Mouse (Mus musculus): Measurements from ENCODE around the gene Ap1b1. TPM values are rescaled to one million over a fixed set of nuclear protein-coding genes. Genes with fewer than 3 reads are reported as not detected.

Ap1b1 gene
- polyA plus RNA-seq, 1 experiment from 2014 or later = 58.6 TPM

- 18% methylated on average over 14 of the region's 14 CpGs for WGBS
- Histone ChIP-seq H3K4me3 (peak overlapping the region; percentile 2; the same call in 1 of the 2 replicates), H3K27ac (replicated peaks) (no peak overlapping the region), H3K9me3 (no peaks in the 10 kb centered on the region), H3K27me3 (replicated peaks; ENCODE audit: low read depth, poor library complexity, severe bottlenecking) (peaks cover 100% of the 10 kb centered on the region), H3K4me1 (peaks cover 86% of the 10 kb centered on the region), H3K36me3 (replicated peaks) (peaks cover 11% of the 10 kb centered on the region; the same call in 1 of the 2 replicates)
- DNase-seq (ENCODE audit: low spot score) = peak; percentile 56
These were observed 72.6 kb downstream of the Ap1b1 start for GRCm38 (mm10) chr11:5059230-5059629.

GRCm38 (mm10) chr11:5059704-5060156, 73.1 kb downstream of the Ap1b1 start:
- H3K27me3 ChIP-seq (replicated peaks; ENCODE audit: low read depth, poor library complexity, severe bottlenecking) = peaks cover 100% of the 10 kb centered on the region
- DNase-seq (ENCODE audit: low spot score) = peak; percentile 72
- H3K27ac ChIP-seq (replicated peaks) = no peak overlapping the region
- 8% methylated on average over 27 of the region's 27 CpGs for whole genome bisulfite sequencing
- peaks cover 90% of the 10 kb centered on the region for H3K4me1 ChIP-seq
- H3K36me3 ChIP-seq (replicated peaks) = peaks cover 11% of the 10 kb centered on the region; the same call in 1 of the 2 replicates
- H3K4me3 ChIP-seq = peak overlapping the region; percentile 2; the same call in 1 of the 2 replicates
- no peaks in the 10 kb centered on the region for H3K9me3 ChIP-seq

GRCm38 (mm10) chr11:5060756-5061412, 74.3 kb downstream of the Ap1b1 start:
- peak; percentile 51 for DNase-seq (ENCODE audit: low spot score)
- H3K9me3 ChIP-seq = no peaks in the 10 kb centered on the region
- H3K27ac ChIP-seq (replicated peaks) = peak overlapping the region; percentile 67; the same call in 1 of the 2 replicates
- WGBS = 47% methylated on average over 28 of the region's 28 CpGs
- peaks cover 87% of the 10 kb centered on the region for H3K4me1 ChIP-seq
- peaks cover 92% of the 10 kb centered on the region for H3K27me3 ChIP-seq (replicated peaks; ENCODE audit: low read depth, poor library complexity, severe bottlenecking)
- peak overlapping the region; percentile 58 for H3K4me3 ChIP-seq
- peaks cover 11% of the 10 kb centered on the region; the same call in 1 of the 2 replicates for H3K36me3 ChIP-seq (replicated peaks)

- Histone ChIP-seq H3K9me3 (no peaks in the 10 kb centered on the region), H3K27me3 (replicated peaks; ENCODE audit: low read depth, poor library complexity, severe bottlenecking) (peaks cover 85% of the 10 kb centered on the region), H3K4me3 (peak overlapping the region; percentile 58), H3K36me3 (replicated peaks) (peaks cover 11% of the 10 kb centered on the region; the same call in 1 of the 2 replicates), H3K27ac (replicated peaks) (peak overlapping the region; percentile 67), H3K4me1 (peaks cover 80% of the 10 kb centered on the region)
- WGBS = 1% methylated on average over 62 of the region's 62 CpGs
- DNase-seq (ENCODE audit: low spot score) = peak; percentile 88
These were observed 75.0 kb downstream of the Ap1b1 start for GRCm38 (mm10) chr11:5061413-5062139.

- peaks cover 72% of the 10 kb centered on the region for H3K4me1 ChIP-seq
- H3K4me3 ChIP-seq = peak overlapping the region; percentile 58
- no peak overlapping the region; the same call in 1 of the 2 replicates for H3K27ac ChIP-seq (replicated peaks)
- no peak for DNase-seq (ENCODE audit: low spot score)
- H3K9me3 ChIP-seq = no peaks in the 10 kb centered on the region
- H3K36me3 ChIP-seq (replicated peaks) = peaks cover 14% of the 10 kb centered on the region
- H3K27me3 ChIP-seq (replicated peaks; ENCODE audit: low read depth, poor library complexity, severe bottlenecking) = peaks cover 78% of the 10 kb centered on the region
- 9% methylated on average over 13 of the region's 13 CpGs for WGBS
These were observed 75.7 kb downstream of the Ap1b1 start for GRCm38 (mm10) chr11:5062326-5062725.

- Histone ChIP-seq H3K27ac (replicated peaks) (no peak overlapping the region), H3K4me1 (peaks cover 66% of the 10 kb centered on the region), H3K36me3 (replicated peaks) (peaks cover 21% of the 10 kb centered on the region), H3K9me3 (no peaks in the 10 kb centered on the region), H3K27me3 (replicated peaks; ENCODE audit: low read depth, poor library complexity, severe bottlenecking) (peaks cover 71% of the 10 kb centered on the region), H3K4me3 (peak overlapping the region; percentile 84; the same call in 1 of the 2 replicates)
- WGBS = 63% methylated on average over 13 of the region's 13 CpGs
- no peak for DNase-seq (ENCODE audit: low spot score)
These were observed 76.4 kb downstream of the Ap1b1 start for GRCm38 (mm10) chr11:5062860-5063505.

GRCm38 (mm10) chr11:5063561-5064281, 77.1 kb downstream of the Ap1b1 start:
- Histone ChIP-seq H3K4me1 (peaks cover 58% of the 10 kb centered on the region), H3K4me3 (peak overlapping the region; percentile 84), H3K36me3 (replicated peaks) (peaks cover 28% of the 10 kb centered on the region), H3K9me3 (no peaks in the 10 kb centered on the region), H3K27ac (replicated peaks) (no peak overlapping the region), H3K27me3 (replicated peaks; ENCODE audit: low read depth, poor library complexity, severe bottlenecking) (peaks cover 64% of the 10 kb centered on the region)
- WGBS = 50% methylated on average over 31 of the region's 31 CpGs
- no peak for DNase-seq (ENCODE audit: low spot score)

- Histone ChIP-seq H3K36me3 (replicated peaks) (peaks cover 35% of the 10 kb centered on the region), H3K4me3 (peak overlapping the region; percentile 84), H3K4me1 (peaks cover 51% of the 10 kb centered on the region), H3K27me3 (replicated peaks; ENCODE audit: low read depth, poor library complexity, severe bottlenecking) (peaks cover 56% of the 10 kb centered on the region), H3K27ac (replicated peaks) (peak overlapping the region; percentile 87), H3K9me3 (no peaks in the 10 kb centered on the region)
- 17% methylated on average over 38 of the region's 38 CpGs for WGBS
- no peak for DNase-seq (ENCODE audit: low spot score)
These were observed 77.8 kb downstream of the Ap1b1 start for GRCm38 (mm10) chr11:5064282-5065055.

GRCm38 (mm10) chr11:5065056-5065821, 78.6 kb downstream of the Ap1b1 start, which contains the start of gene Gas2l1:
Gas2l1 (minus strand) TSS chr11:5065327.
- Histone ChIP-seq H3K9me3 (no peaks in the 10 kb centered on the region), H3K27me3 (replicated peaks; ENCODE audit: low read depth, poor library complexity, severe bottlenecking) (peaks cover 49% of the 10 kb centered on the region), H3K4me3 (peak within 1 kb of the TSS; percentile 84), H3K27ac (replicated peaks) (peak within 1 kb of the TSS; percentile 87), H3K4me1 (peaks cover 47% of the 10 kb centered on the region), H3K36me3 (replicated peaks) (peaks cover 42% of the 10 kb centered on the region)
- WGBS = under 1% methylated on average over 50 of the region's 50 CpGs
- DNase-seq (ENCODE audit: low spot score) = peak; percentile 92

- H3K4me1 ChIP-seq = peaks cover 32% of the 10 kb centered on the region
- H3K4me3 ChIP-seq = no peak overlapping the region
- peaks cover 31% of the 10 kb centered on the region for H3K27me3 ChIP-seq (replicated peaks; ENCODE audit: low read depth, poor library complexity, severe bottlenecking)
- no peaks in the 10 kb centered on the region for H3K9me3 ChIP-seq
- DNase-seq (ENCODE audit: low spot score) = no peak
- H3K36me3 ChIP-seq (replicated peaks) = peaks cover 56% of the 10 kb centered on the region
- H3K27ac ChIP-seq (replicated peaks) = no peak overlapping the region
These were observed 80.4 kb downstream of the Ap1b1 start for GRCm38 (mm10) chr11:5067063-5067462.
